Mouse (Mus musculus) inflammation-experienced regulatory T-cells, adult 6 months (primary cell): ENCODE measurements around the gene Polrmt. TPM values are rescaled to one million over a fixed set of nuclear protein-coding genes. Genes with fewer than 3 reads are reported as not detected.
"Not testable (repeated sequence)": the region's sequence is repeated elsewhere in the genome, so short reads cannot be mapped to it uniquely, and the experiment has no call there.

Source experiments
- ATAC-seq: one replicate; pipeline ENCODE4 v1.8.0; 2017
- polyA plus RNA-seq, 3 experiments: library from polyadenylated mRNA; unstranded; fragments of 100-300 nt; shearing (Covaris generic); gene quantifications; one replicate each; pipeline ENCODE4 v1.2.1; 2017

Polrmt gene
- polyA plus RNA-seq, 3 experiments from 2014 or later = 10.6 to 19.2 (median 17.1) TPM

GRCm38 (mm10) chr10:79774486-79775279 lies 28.3 kb upstream of the Polrmt start:
- ATAC-seq = no peak

- ATAC-seq = no peak
Measured at GRCm38 (mm10) chr10:79773208-79773607, 26.8 kb upstream of the Polrmt start.

DNA sequence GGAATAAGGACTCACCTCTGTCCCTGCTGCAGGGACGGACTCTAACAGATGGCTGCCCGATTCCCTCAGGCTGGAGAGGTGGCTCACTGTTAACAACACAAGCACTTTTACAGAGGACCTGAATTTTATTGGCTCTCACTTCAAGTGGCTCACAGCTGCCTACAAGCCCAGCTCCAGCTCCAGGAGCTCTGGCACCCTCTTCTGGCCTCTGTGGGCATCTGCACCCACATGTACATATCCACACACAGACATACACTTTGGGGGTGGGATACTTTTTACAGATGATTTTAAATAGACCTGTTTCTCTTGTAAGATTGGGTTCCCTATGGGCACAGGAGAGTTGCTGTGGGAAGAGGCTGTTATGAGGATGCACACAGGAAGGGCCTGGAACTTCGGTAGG lies 25.9 kb upstream of the Polrmt start:
- no peak for ATAC-seq

DNA sequence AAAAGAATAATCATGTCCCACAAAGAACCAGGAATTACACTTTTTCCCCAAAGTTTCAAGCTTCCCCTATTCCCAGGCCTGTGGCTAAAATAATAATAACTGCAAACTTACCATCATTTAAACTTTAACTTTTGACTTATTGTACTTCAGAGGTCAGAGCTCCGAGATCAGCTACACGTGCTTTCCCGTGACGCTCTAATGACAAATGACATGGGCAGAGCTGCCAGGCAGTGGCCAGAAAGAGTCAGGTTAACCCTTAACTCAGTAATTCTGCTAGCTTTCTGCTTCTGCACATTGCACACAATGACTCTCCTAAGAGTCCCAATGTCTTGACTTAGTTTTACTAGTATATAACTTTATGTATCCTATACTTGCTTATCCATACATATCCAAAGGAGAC lies 22.9 kb upstream of the Polrmt start:
- ATAC-seq = no peak

DNA sequence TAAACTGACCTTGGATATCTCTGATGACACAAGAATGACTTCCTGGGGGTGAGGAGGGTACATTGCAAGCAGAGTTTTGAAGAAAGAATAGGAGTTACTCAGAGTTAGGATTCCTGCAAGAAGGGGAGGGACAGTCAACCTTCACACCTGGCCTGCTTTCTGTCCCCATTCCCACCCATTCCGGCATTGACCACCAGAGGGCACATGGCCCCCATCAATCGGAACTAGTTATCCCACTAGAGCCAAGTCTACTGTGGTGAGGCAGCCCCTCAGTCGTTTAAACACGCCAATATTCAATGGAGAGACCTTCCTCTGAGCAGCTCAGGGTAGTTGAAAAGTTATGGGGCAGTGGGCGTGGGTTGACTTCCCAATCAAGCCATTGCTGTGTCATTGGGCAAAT lies 22.0 kb upstream of the Polrmt start:
- no peak for ATAC-seq

- peak; percentile 33 for ATAC-seq
Measured at GRCm38 (mm10) chr10:79767372-79768244, 21.2 kb upstream of the Polrmt start.

DNA sequence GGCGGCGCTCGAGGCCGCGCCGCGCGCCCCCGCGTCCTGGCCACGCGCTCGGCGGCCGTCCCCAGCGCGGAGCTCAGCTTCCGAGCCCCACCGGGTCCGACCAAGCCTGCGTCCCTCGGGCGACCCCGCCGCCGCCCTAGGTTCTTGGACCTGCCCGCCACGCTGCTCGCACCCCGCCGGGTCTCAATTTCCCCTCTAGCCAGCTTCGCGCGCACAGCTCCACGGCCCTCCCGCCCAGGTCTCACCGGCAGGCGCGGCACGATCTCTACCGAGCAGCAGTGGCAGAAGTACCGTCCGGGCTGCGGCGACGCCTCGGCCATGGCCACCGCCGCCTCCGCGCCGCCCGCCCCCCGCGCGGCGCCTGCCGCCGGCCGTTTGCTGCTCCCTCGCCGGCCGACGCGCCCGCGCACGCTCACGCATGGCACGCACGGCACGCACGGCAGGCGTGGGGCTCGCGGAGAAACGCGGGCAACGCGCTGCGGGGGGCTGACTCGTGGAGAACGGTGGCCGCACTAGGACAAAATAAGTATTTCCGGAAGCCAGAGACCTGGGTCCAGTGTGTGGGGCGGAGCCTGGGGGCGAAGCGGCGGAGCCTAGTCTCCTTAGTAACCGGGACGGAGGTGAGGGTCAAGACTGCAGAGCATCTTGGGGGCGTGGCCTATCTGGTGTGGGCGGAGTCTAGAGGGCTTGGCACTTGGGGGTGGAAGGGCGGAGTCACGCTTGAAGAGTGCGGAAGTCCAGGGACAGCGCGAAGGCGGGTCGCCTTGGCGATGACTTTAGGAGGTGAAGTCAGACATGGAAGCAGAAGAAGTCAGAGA lies 20.3 kb upstream of the Polrmt start, which contains the start of gene Rnf126:
Gene Rnf126 (minus strand): TSS at position 445 of the 818 bp plus-strand sequence.
- ATAC-seq = peak; percentile 92

GRCm38 (mm10) chr10:79766001-79766507 lies 19.7 kb upstream of the Polrmt start:
- ATAC-seq = no peak

- ATAC-seq = no peak
Measured at GRCm38 (mm10) chr10:79765228-79765745, 18.9 kb upstream of the Polrmt start.

GRCm38 (mm10) chr10:79764234-79764633 lies 17.9 kb upstream of the Polrmt start:
- no peak for ATAC-seq

- ATAC-seq = no peak
Measured at GRCm38 (mm10) chr10:79762875-79763274, 16.5 kb upstream of the Polrmt start.

DNA sequence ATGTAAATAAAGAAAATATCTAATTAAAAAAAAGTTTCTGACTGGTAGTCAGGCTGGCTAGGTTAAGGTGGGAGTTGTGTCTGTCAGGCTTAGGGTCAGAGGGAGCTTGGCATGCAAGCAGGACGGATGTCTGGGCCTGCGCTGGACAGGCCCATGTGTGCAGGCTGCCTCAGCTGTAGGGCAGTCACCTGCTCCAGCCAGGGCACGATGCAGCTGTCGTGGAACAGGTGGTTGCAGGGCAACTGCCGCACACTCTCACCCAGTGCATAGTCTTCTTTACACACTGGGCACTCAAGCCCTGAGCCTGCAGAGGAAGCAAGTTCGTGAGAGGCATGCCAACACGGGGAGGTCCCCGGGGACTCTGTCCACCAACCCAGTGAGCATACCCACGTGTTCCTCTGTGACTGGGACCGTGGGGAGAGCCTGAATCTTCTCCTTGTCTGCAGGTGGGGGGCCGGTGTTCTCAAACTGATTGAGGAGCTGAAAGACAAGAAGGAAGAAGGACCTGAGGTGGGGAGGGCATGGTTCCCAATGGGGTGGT lies 14.3 kb upstream of the Polrmt start:
- no peak for ATAC-seq

GRCm38 (mm10) chr10:79759675-79760074 lies 13.3 kb upstream of the Polrmt start:
- ATAC-seq = not testable (repeated sequence)

GRCm38 (mm10) chr10:79756660-79757059 lies 10.3 kb upstream of the Polrmt start:
- no peak for ATAC-seq

GRCm38 (mm10) chr10:79755854-79756253 lies 9.5 kb upstream of the Polrmt start:
- ATAC-seq = no peak

DNA sequence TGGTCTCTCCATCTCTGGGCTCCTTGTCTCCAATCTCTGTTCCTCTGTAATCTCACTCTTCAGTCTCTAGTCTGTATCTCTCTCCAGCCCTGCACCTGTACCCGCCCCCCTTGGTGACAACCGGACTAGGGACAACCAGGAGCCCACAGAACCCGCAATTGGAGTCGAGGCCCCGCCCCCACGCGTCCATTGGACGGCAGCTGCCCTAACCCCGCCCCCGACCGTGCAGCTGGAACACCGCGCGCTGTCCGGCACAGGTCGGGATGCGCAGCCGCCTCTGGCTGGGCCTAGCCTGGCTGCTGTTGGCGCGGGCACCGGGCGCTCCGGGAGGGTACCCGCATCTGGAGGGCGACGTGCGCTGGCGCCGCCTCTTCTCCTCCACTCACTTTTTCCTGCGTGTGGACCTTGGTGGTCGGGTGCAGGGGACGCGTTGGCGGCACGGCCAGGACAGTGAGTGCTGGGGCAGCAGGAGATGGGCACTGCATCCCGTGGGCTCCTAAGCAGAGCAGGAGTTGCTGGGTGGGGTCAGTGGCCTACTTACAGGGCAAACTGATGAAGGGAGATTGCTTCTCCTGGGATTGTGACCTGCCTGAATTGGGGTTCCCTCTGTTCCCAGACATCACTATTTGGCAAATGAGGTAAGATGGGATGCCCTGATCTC lies 8.6 kb upstream of the Polrmt start, which contains the start of gene Fgf22:
Gene Fgf22 (plus strand): TSS at position 221 of the 661 bp plus-strand sequence.
- ATAC-seq = no peak

- ATAC-seq = no peak
Measured at GRCm38 (mm10) chr10:79748496-79748895, 2.1 kb upstream of the Polrmt start.

- no peak for ATAC-seq
Measured at GRCm38 (mm10) chr10:79746774-79747151, 382 bp upstream of the Polrmt start.

DNA sequence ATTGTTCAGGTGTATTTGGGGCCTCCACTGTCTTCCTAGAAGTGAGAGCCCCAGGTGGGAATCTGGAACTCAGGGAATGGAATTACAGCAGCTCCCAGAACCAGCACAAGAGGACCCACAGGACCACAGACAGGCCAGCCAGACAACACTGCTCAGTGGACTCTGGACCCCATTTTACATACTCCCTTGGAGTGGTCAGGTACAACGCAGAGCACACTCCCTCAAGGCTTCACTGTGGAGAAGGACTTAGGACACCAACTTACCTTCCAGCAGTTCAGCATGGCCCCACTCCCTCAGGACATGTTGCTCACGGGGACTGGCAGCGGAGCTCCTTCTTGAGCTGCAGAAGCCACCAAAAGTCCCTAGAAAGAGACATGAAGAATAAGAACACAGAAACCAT lies 970 bp downstream of the Polrmt start:
- ATAC-seq = no peak

- ATAC-seq = no peak
Measured at GRCm38 (mm10) chr10:79743650-79744365, 2.6 kb downstream of the Polrmt start.

GRCm38 (mm10) chr10:79743161-79743560 lies 3.2 kb downstream of the Polrmt start:
- ATAC-seq = no peak
